Mouse (Mus musculus): ENCODE data around the gene Lin7b. TPM values are rescaled to one million over a fixed set of nuclear protein-coding genes. Genes with fewer than 3 reads are reported as not detected.

Gene Lin7b
- polyA plus RNA-seq, 1 experiment: 3.0 TPM

GRCm38 (mm10) chr7:45337469-45337868 lies 32.9 kb downstream of the Lin7b start:
- Histone ChIP-seq H3K27ac (ENCODE audit: insufficient read depth, low read depth, low read length) (no peak overlapping the region), H3K4me3 (ENCODE audit: insufficient read depth, low read length) (no peak overlapping the region), H3K4me1 (ENCODE audit: control insufficient read depth, insufficient read depth, low read length) (peaks cover 14% of the 10 kb centered on the region)
- TF ChIP-seq CTCF (IDR thresholded peaks at IDR 0.05; ENCODE audit: low read depth, low read length) (no peak), POLR2A (IDR thresholded peaks at IDR 0.05; ENCODE audit: borderline replicate concordance, low read depth, low read length) (no peak)

- Histone ChIP-seq H3K4me3 (ENCODE audit: insufficient read depth, low read length) (no peak overlapping the region), H3K4me1 (ENCODE audit: control insufficient read depth, insufficient read depth, low read length) (peaks cover 14% of the 10 kb centered on the region), H3K27ac (ENCODE audit: insufficient read depth, low read depth, low read length) (no peak overlapping the region)
- TF ChIP-seq POLR2A (IDR thresholded peaks at IDR 0.05; ENCODE audit: borderline replicate concordance, low read depth, low read length) (no peak), CTCF (IDR thresholded peaks at IDR 0.05; ENCODE audit: low read depth, low read length) (no peak)
Observed at GRCm38 (mm10) chr7:45336319-45336718, 34.1 kb downstream of the Lin7b start.

GRCm38 (mm10) chr7:45335056-45335455 lies 35.3 kb downstream of the Lin7b start, which contains the start of gene Hrc:
Gene Hrc, plus strand, starts transcription at chr7:45335290.
- H3K4me1 ChIP-seq (ENCODE audit: control insufficient read depth, insufficient read depth, low read length): peaks cover 5% of the 10 kb centered on the region; the same call in 1 of the 2 replicates
- TF ChIP-seq CTCF (IDR thresholded peaks at IDR 0.05; ENCODE audit: low read depth, low read length): no peak
- TF ChIP-seq POLR2A (IDR thresholded peaks at IDR 0.05; ENCODE audit: borderline replicate concordance, low read depth, low read length): no peak
- H3K27ac ChIP-seq (ENCODE audit: insufficient read depth, low read depth, low read length): no peak within 1 kb of the TSS
- no peak within 1 kb of the TSS for H3K4me3 ChIP-seq (ENCODE audit: insufficient read depth, low read length)

GRCm38 (mm10) chr7:45334605-45335004 lies 35.8 kb downstream of the Lin7b start:
- H3K4me1 ChIP-seq (ENCODE audit: control insufficient read depth, insufficient read depth, low read length): peaks cover 5% of the 10 kb centered on the region; the same call in 1 of the 2 replicates
- no peak overlapping the region for H3K4me3 ChIP-seq (ENCODE audit: insufficient read depth, low read length)
- no peak overlapping the region for H3K27ac ChIP-seq (ENCODE audit: insufficient read depth, low read depth, low read length)
- TF ChIP-seq POLR2A (IDR thresholded peaks at IDR 0.05; ENCODE audit: borderline replicate concordance, low read depth, low read length): no peak
- no peak for TF ChIP-seq CTCF (IDR thresholded peaks at IDR 0.05; ENCODE audit: low read depth, low read length)

DNA sequence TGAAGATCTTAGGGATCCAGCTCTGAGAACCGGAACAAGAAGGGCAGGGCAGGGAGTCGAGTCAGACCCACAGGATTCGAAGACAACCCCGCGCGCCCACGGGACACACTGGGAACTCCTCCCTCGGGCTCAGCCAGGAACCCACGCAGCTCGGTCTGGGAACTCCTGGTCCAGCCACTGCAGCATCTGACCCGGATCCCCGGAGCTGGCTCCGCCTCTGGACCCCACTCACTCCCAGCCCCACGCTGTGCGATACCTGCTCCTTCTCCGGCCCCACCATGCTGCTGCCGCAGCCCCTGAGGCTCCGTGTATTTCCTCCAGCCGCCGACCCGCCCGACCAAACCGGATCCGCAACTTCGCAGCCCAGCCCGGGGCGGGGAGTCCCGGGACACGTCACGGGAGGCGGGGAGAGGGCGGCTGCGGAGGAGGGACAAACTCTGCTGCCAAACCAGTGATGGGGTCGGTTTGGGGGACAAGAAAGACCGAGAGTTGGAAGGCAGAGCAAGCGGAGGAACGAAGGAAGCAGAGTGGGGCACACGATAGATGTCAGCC lies 36.9 kb downstream of the Lin7b start, which contains the start of gene Trpm4:
Gene Trpm4 (minus strand): TSS at position 350 of the 552 bp plus-strand sequence.
- H3K4me1 ChIP-seq (ENCODE audit: control insufficient read depth, insufficient read depth, low read length): no peaks in the 10 kb centered on the region
- peak within 1 kb of the TSS; percentile 61 for H3K4me3 ChIP-seq (ENCODE audit: insufficient read depth, low read length)
- TF ChIP-seq POLR2A (IDR thresholded peaks at IDR 0.05; ENCODE audit: borderline replicate concordance, low read depth, low read length): no peak
- no peak for TF ChIP-seq CTCF (IDR thresholded peaks at IDR 0.05; ENCODE audit: low read depth, low read length)
- no peak within 1 kb of the TSS for H3K27ac ChIP-seq (ENCODE audit: insufficient read depth, low read depth, low read length)

- H3K4me3 ChIP-seq (ENCODE audit: insufficient read depth, low read length): peak overlapping the region; percentile 61
- no peak overlapping the region for H3K27ac ChIP-seq (ENCODE audit: insufficient read depth, low read depth, low read length)
- H3K4me1 ChIP-seq (ENCODE audit: control insufficient read depth, insufficient read depth, low read length): no peaks in the 10 kb centered on the region
- TF ChIP-seq CTCF (IDR thresholded peaks at IDR 0.05; ENCODE audit: low read depth, low read length) (no peak), POLR2A (IDR thresholded peaks at IDR 0.05; ENCODE audit: borderline replicate concordance, low read depth, low read length) (no peak)
Observed at GRCm38 (mm10) chr7:45332685-45333425, 37.5 kb downstream of the Lin7b start.

DNA sequence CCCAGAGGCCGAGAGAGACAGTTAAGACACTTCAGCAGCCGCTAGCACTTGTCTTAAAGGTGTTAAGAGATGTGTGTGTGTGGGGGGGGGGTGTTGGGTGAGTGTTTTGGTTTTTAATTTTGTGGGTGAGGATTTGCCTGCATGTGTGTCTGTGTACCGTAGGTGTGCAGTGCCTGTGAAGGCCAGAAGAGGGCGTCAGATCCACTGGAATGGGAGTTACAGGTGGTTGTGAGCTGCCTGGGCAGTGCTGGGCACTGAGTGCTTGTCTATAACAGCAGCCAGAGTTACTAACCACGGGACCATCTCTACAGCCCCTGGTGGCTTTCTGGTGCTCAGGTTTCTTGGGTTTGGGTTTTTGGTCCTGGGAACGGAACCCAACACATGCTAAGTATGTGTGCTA lies 38.9 kb downstream of the Lin7b start:
- H3K4me3 ChIP-seq (ENCODE audit: insufficient read depth, low read length): no peak overlapping the region
- no peaks in the 10 kb centered on the region for H3K4me1 ChIP-seq (ENCODE audit: control insufficient read depth, insufficient read depth, low read length)
- no peak overlapping the region for H3K27ac ChIP-seq (ENCODE audit: insufficient read depth, low read depth, low read length)
- TF ChIP-seq CTCF (IDR thresholded peaks at IDR 0.05; ENCODE audit: low read depth, low read length) (no peak), POLR2A (IDR thresholded peaks at IDR 0.05; ENCODE audit: borderline replicate concordance, low read depth, low read length) (no peak)

- Histone ChIP-seq H3K4me1 (ENCODE audit: control insufficient read depth, insufficient read depth, low read length) (no peaks in the 10 kb centered on the region), H3K4me3 (ENCODE audit: insufficient read depth, low read length) (no peak overlapping the region), H3K27ac (ENCODE audit: insufficient read depth, low read depth, low read length) (no peak overlapping the region)
- no peak for TF ChIP-seq POLR2A (IDR thresholded peaks at IDR 0.05; ENCODE audit: borderline replicate concordance, low read depth, low read length)
- no peak for TF ChIP-seq CTCF (IDR thresholded peaks at IDR 0.05; ENCODE audit: low read depth, low read length)
Observed at GRCm38 (mm10) chr7:45328841-45329475, 41.4 kb downstream of the Lin7b start.

DNA sequence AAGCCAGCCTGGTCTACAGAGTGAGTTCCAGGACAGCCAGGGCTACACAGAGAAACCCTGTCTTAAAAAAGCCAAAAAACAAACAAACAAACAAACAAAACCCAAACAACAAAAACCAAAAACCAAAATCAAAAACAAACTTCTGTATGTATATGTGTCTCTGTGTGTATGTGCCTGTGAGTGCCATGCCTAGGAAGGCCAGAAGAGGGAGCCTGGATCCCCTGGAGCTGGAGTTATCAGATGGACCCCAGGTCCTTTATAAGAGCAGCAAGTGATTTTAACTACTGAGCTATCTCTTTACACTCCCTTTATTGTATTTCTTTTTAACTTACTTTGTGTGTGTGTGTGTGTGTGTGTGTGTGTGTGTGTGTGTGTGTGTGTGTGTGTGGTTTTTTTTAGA lies 44.6 kb downstream of the Lin7b start:
- no peaks in the 10 kb centered on the region for H3K4me1 ChIP-seq (ENCODE audit: control insufficient read depth, insufficient read depth, low read length)
- TF ChIP-seq POLR2A (IDR thresholded peaks at IDR 0.05; ENCODE audit: borderline replicate concordance, low read depth, low read length) (no peak), CTCF (IDR thresholded peaks at IDR 0.05; ENCODE audit: low read depth, low read length) (no peak)
- H3K27ac ChIP-seq (ENCODE audit: insufficient read depth, low read depth, low read length): no peak overlapping the region
- no peak overlapping the region for H3K4me3 ChIP-seq (ENCODE audit: insufficient read depth, low read length)

DNA sequence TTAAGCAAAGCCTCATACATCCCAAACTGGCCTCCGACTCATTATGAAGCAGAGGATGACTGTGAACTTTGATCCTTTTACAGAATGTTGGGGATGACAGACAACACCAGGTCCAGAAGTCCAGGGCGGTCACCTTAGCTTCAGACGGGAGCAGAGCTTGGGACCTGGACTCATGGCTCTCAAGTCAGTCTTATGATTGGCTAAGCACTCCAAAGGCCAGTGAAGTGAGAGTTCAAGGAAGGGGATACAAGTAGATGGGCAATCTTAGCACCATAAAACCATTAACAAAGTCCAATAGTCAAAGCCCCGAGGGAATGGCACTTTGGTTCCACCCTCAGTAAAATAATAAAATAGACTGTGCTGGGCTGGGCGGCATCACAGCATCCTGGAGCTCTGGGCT lies 47.3 kb downstream of the Lin7b start:
- no peak overlapping the region for H3K27ac ChIP-seq (ENCODE audit: insufficient read depth, low read depth, low read length)
- no peaks in the 10 kb centered on the region for H3K4me1 ChIP-seq (ENCODE audit: control insufficient read depth, insufficient read depth, low read length)
- TF ChIP-seq CTCF (IDR thresholded peaks at IDR 0.05; ENCODE audit: low read depth, low read length) (no peak), POLR2A (IDR thresholded peaks at IDR 0.05; ENCODE audit: borderline replicate concordance, low read depth, low read length) (no peak)
- no peak overlapping the region for H3K4me3 ChIP-seq (ENCODE audit: insufficient read depth, low read length)
